Mouse (Mus musculus) mature B cell (primary cell): ENCODE measurements around the gene Cfd.

Source experiments
- in situ Hi-C: fragments of 300-500 bp; cut with MboI; formaldehyde crosslinking; loops from 2 replicates; pipeline ENCODE4 v1.14.3; 2019

Gene Cfd

DNA sequence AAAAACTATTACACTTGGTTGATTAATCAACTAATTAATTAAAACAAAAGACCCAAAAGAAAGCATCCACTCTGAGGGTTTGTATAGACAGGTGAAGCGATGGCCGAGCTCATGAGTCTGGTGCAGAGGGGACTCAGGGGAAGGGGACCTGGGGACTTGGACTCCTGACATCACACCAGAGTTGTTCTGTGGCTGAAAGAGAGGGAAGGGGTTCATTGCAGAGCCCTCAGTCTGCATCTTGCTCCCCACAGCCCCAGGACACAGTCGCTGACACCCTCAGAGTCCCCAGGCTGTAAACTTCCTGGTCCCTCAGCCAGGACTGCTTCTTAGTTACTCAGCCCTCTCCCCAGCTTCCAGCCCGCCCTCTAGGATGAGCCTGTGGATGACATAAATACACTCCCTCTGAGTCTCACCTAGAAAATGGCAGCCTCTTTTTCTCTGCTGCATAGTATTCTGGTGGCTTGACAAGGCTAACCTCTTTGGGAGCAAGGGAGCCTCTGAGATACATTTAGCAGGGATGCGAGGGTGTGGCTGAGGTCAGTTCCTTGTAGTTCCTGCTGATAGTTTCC is 27.0 kb downstream of the Cfd start:
- in situ Hi-C loops = no loop called here

DNA sequence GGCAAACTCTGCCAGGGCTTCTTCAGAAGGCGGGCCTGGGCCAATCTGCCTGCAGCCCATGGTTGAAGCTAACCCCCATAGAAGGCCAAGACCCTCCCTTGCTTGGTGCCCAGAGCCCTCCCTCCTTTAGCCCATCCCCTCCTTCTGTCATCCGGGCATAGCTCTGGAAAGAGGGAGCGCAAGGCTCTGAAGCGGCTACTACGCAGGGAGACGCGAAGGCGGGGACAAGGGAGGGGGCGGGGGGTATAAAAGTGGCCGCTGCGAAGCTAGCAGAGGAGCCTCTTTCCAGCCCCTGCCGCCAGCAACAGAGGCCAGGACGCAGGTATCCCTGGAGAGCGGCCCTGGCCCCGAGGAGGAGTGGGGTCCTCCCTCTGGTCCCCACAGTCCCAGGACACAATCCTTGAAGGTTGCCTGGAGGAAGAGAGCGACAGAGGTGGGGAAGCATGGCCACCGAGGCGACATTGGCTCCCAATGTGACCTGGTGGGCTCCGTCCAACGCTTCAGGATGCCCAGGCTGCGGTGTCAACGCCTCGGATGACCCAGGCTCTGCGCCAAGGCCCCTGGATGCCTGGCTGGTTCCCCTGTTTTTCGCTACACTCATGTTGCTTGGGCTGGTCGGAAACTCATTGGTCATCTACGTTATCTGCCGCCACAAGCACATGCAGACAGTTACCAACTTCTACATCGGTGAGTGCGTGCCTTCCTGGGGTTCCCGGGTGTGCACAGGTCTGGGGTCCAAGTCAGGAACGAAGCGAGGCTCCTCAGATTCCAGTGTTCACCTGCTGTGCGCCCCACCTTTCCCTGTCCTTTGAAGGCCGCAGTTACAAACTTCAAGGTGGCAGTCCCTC is 27.8 kb downstream of the Cfd start:
- in situ Hi-C loops = no loop called here

GRCm38 (mm10) chr10:79919251-79919849 is 28.7 kb downstream of the Cfd start:
- in situ Hi-C loops = no loop called here

GRCm38 (mm10) chr10:79920056-79920890 is 29.6 kb downstream of the Cfd start:
- in situ Hi-C loops = loop anchor here (5.0 to 10.0 kb wide), 2 partner anchors 37 to 85 kb away; no protein-coding TSS in a partner anchor

DNA sequence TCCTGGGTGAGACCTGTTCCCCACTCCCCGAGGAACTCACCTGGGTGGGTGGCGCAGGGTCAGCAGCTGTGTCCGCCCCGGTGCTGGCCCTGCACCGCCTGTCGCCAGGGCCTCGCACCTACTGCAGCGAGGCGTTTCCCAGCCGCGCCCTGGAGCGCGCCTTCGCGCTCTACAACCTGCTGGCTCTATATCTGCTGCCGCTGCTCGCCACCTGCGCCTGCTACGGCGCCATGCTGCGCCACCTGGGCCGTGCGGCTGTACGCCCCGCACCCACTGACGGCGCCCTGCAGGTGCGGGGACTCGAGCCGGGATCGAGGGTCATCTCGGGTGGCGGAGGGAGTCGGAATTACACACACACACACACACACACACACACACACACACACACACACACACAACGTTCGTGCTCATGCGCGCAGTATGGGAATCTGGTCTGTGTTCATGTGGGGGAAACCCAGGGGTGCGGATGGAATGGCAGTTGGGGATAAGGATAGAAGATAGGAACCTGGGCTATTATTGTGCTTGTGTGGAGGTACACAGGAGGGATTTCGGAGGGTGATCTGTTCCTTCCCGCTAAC is 30.4 kb downstream of the Cfd start, which contains the start of gene R3hdm4:
R3hdm4 (minus strand) TSS at position 251 of the 578 bp plus-strand sequence.
- in situ Hi-C loops = loop anchor here (5.0 to 10.0 kb wide), 2 partner anchors 36 to 86 kb away; no protein-coding TSS in a partner anchor

DNA sequence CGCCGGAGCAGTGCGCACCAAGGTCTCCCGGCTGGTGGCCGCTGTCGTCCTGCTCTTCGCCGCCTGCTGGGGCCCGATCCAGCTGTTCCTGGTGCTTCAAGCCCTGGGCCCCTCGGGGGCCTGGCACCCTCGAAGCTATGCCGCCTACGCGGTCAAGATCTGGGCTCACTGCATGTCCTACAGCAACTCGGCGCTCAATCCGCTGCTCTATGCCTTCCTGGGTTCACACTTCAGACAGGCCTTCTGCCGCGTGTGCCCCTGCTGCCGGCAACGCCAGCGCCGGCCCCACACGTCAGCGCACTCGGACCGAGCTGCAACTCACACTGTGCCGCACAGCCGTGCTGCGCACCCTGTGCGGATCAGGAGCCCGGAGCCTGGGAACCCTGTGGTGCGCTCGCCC is 30.9 kb downstream of the Cfd start:
- in situ Hi-C loops = loop anchor here (5.0 to 10.0 kb wide), 2 partner anchors 36 to 87 kb away; no protein-coding TSS in a partner anchor

- in situ Hi-C loops = loop anchor here (5.0 to 10.0 kb wide), 2 partner anchors 32 to 90 kb away; no protein-coding TSS in a partner anchor
Observed at GRCm38 (mm10) chr10:79924998-79925784, 34.5 kb downstream of the Cfd start.

GRCm38 (mm10) chr10:79925785-79926490 is 35.3 kb downstream of the Cfd start:
- in situ Hi-C loops = loop anchor here (10.0 kb wide), 1 partner anchor 91 kb away; no protein-coding TSS in a partner anchor

DNA sequence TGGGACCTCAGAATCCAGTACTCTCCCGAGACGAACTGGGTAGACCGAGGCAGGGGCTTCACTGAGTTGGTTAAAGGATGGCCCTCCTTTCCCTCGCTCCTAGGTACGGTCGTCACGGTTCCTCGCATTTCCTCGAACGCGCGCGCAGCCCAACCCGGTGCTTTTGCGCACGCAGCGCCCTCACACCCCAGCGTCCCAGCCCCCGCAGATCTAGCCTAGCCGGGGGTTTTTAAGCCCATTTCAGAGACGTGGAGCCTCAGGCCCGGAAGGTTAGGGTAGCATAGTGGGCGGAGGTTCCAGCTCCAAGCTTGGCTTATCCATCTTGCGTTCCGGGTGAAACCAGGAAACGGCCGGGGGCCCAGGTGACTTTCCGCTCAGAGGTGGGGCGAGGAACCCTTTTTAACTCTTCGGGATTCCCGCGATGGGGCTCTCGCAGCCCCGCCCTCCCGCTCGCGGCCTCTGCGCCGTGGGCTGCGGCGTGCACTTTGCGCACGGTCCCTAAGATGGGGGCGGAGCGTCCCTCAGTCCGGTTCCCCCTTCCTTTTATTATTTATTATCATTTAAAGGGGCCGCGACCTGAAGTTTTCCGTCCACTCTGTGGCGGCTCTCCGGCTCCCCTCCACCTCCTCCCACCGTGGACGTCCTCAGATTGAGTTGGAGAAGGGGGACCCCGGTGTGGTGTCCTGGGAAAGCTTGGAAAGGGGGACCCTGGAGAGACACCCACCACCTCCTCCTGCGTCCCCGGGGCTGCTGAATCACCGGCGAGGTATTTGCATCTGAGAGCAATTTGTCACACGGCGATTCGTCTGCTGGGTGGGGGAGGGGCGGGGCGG is 36.1 kb downstream of the Cfd start, which contains the start of gene Arid3a:
Arid3a (plus strand) TSS at position 553 of the 833 bp plus-strand sequence.
- in situ Hi-C loops = loop anchor here (10.0 kb wide), 1 partner anchor 92 kb away; no protein-coding TSS in a partner anchor

DNA sequence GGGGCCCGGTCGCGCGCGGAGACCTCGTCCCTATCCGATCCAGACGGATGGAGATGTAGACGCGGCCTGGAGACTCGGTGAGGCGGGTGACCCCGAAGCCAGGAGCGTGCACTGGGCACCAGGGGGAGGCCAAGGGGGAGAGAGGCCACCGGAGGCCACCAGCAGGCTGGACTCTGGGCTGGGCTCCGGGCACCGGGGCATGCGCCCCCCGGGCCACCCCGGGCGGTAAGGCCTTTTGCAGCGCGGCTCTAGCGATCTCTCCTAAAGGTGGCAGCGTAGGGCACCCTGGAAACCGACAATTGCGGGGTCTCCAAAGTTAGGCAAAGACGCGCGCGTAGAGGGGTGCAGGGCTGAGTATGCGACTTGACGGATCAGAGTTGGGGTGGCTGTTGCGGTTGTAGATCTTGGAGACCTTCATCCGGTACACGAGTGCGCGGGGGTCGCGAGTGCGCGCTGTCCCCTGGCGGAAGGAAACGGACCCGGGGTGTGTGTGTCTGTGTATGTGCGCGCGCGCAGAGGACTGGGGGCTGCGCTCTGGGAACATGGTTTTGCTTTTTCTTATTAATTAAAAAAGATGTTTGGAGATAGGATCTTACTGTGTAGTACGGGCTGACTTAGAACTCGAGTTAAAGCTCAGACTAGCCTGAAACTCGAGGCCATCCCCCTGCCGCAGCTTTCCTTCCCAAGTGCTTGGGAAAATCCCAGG is 36.8 kb downstream of the Cfd start:
- in situ Hi-C loops = loop anchor here (10.0 kb wide), 1 partner anchor 93 kb away; no protein-coding TSS in a partner anchor

- in situ Hi-C loops = loop anchor here (10.0 kb wide), 1 partner anchor 93 kb away; no protein-coding TSS in a partner anchor
Observed at GRCm38 (mm10) chr10:79928030-79928694, 37.5 kb downstream of the Cfd start.

DNA sequence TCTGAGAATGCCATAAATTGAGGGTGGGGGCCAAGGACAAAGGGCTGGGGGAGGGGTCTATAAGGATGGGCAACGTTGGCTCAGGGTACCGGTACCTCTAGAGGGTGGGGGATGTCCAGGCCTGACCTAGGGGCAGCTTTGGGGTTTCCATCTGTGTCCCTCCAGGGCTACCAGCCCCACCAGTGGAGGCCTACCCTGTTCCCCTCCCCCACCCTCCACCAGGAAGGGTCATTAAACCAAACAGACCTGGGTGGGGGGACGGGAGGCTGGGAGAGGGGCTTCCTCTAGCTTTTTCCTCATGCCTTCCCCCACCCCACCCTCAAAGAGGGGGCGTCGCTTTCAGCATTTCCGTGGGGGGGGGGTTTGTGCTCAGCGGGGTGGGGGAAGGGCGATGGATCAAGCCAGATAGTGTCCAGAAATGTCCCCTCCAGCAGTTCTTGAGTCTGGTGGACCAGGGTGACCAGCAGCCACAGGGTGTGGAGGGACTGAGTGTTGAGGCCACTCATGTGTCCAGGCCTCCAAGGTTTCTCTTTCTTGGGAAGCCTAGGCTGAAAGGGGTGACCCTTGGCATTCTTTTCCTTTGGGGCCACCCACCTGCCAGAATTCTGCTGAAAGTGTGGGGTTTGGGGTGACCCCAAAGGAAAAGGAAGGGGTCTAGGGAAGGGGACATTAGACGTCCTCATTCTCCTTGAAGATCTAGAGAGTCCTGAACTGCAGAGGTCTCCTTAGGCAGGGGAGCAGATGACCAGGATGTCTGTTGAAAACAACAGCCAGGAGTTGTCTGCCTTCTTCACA is 38.5 kb downstream of the Cfd start:
- in situ Hi-C loops = loop anchor here (10.0 kb wide), 1 partner anchor 94 kb away; no protein-coding TSS in a partner anchor

DNA sequence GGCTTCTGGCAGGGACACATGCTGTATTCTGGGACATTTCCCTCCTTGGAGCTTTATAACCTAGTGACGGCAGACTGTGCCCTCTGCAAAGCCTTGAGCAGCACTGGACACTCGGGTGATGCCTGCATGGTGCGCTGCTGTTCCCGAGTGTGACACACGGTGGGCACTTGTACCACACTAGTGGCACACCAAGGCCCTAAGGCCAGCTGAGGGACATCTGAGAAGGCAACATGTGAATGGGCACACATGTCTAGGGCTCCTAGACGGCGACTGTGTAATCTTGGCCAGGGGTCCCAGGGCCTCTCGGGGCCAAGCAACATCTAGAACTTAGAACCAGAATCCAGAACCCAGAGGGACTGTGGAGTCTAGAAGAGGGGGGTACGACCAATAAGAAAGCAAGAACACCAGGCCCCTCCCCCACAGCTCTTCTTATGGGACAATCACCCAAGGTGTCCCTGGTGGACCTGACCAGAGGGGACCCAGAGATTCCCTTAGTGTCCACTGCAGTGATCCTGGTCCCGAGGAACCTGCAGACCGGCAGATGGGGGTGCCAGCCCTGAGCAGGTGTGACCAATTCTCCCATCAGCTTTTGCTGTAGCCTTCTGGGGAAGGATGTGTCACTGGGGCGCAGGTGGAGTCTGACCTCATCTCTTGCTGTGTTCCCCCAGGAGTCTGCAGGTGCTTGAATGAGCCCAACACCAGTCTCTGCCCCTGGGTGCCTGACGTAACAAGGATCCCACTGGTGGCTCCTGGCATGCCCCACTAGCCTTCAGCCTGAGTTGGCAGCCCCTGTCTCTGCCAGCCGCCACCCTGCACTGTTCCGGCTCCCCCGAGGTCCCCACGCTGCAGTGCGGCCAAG is 39.5 kb downstream of the Cfd start:
- in situ Hi-C loops = loop anchor here (10.0 kb wide), 1 partner anchor 95 kb away; no protein-coding TSS in a partner anchor

GRCm38 (mm10) chr10:79930826-79931186 is 40.2 kb downstream of the Cfd start:
- in situ Hi-C loops = no loop called here

GRCm38 (mm10) chr10:79931797-79932196 is 41.1 kb downstream of the Cfd start:
- in situ Hi-C loops = no loop called here
